Mouse (Mus musculus) liver, postnatal 0 days (tissue): ENCODE measurements around the gene Gm20431.

Source experiments
- CTCF ChIP-seq: sonication (generic); IDR thresholded peaks from 2 replicates; pipeline ENCODE4 v1.5.1; 2016; ENCODE audit warnings: antibody characterized with exemption, low read depth
- EP300 ChIP-seq: IDR thresholded peaks from 2 replicates; pipeline ENCODE4 v1.6.1; 2016; ENCODE audit warnings: antibody characterized with exemption, low read depth, mild to moderate bottlenecking

GRCm38 (mm10) chr2:167642164-167642563 is 19.1 kb downstream of the Gm20431 start:
- TF ChIP-seq CTCF (no peak), EP300 (no peak)
